23 mouse cellular contexts compared by ENCODE assay signal in genomic region chr11:61774551-61775149, GRCm38 (mm10). TPM values are rescaled to one million over a fixed set of nuclear protein-coding genes. Genes with fewer than 3 reads are reported as not detected.
DNase-seq lines count a peak whose midpoint lies in the region; ATAC-seq lines count a peak whose summit lies in the region.
"Had no signal": no experiment of that assay in that cellular context is flagged by ENCODE, and none has a peak within 500 bp of the region (broad histone marks: within the 10 kb centered on the region; RNA-seq: fewer than 3 reads in every experiment).

No protein-coding gene starts in this region.

- no peak for ATAC-seq in intestine, embryonic 15.5 days
- no peak for ATAC-seq in intestine, embryonic 16.5 days
- ATAC-seq: forebrain, embryonic 14.5 days had no signal

- no peak overlapping the region for H3K4me3 ChIP-seq in intestine, embryonic 15.5 days (replicated peaks)
- H3K4me3 ChIP-seq in intestine, embryonic 16.5 days (ENCODE audit: low read length): no peak overlapping the region
- H3K4me3 ChIP-seq in megakaryocyte, embryonic 14.5 days (replicated peaks): peak overlapping the region; percentile 21
- H3K4me3 ChIP-seq: heart, adult 2 months had no signal

- 84% methylated on average over 4 of the region's 4 CpGs for WGBS in intestine, embryonic 15.5 days
- 87% methylated on average over 4 of the region's 4 CpGs for WGBS in intestine, embryonic 16.5 days

- no peak overlapping the region for H3K9ac ChIP-seq in intestine, embryonic 15.5 days
- no peak overlapping the region for H3K9ac ChIP-seq in intestine, embryonic 16.5 days (ENCODE audit: low read depth, low read length)
- H3K9ac ChIP-seq: hindbrain, embryonic 14.5 days had no signal

- H3K4me2 ChIP-seq in intestine, embryonic 15.5 days (replicated peaks): no peak overlapping the region
- H3K4me2 ChIP-seq in intestine, embryonic 16.5 days (ENCODE audit: low read depth, low read length): no peak overlapping the region
- H3K4me2 ChIP-seq: hindbrain, embryonic 14.5 days had no signal

- DNase-seq in right cerebral cortex, adult 2 months (ENCODE audit: low spot score in 2 of 2): peak; percentile 51 to 63
- DNase-seq in right cerebral cortex, postnatal 25 days: no peak
- DNase-seq in layer of hippocampus, adult 8-10 months (ENCODE audit: low spot score in 2 of 2): peak; percentile 48 to 60
- DNase-seq in embryo, embryonic 10 days (ENCODE audit: low spot score): no peak
- no peak for DNase-seq in heart, adult 9 months (ENCODE audit: low spot score in 2 of 2)
- DNase-seq: adrenal gland, adult 2 months; cerebellum, adult 18-20 months; embryo, embryonic 11 days; heart, adult 2 months; heart, postnatal 10 days; kidney, adult 18-20 months; kidney, postnatal 36 days; thymus, adult 18-20 months had no signal

- H3K27me3 ChIP-seq in intestine, embryonic 15.5 days (replicated peaks): no peaks in the 10 kb centered on the region
- H3K27me3 ChIP-seq in intestine, embryonic 16.5 days (replicated peaks; ENCODE audit: control insufficient read depth, insufficient read depth, low read length): no peaks in the 10 kb centered on the region
- H3K27me3 ChIP-seq in megakaryocyte, embryonic 14.5 days (replicated peaks): no peaks in the 10 kb centered on the region

- H3K9me3 ChIP-seq in intestine, embryonic 15.5 days: no peaks in the 10 kb centered on the region
- no peaks in the 10 kb centered on the region for H3K9me3 ChIP-seq in intestine, embryonic 16.5 days (ENCODE audit: control insufficient read depth, low read length)
- H3K9me3 ChIP-seq in megakaryocyte, embryonic 14.5 days: no peaks in the 10 kb centered on the region
- H3K9me3 ChIP-seq: G1E had no signal

- H3K27ac ChIP-seq in intestine, embryonic 15.5 days: 0 out of 2 replicates have a peak overlapping the region, but pooled peaks have one; percentile 9
- no peak overlapping the region for H3K27ac ChIP-seq in intestine, embryonic 16.5 days (ENCODE audit: low read length)
- H3K27ac ChIP-seq: heart, adult 2 months; hindbrain, embryonic 14.5 days had no signal

- H3K36me3 ChIP-seq in intestine, embryonic 15.5 days: peaks cover 6% of the 10 kb centered on the region; the same call in 1 of the 2 replicates
- H3K36me3 ChIP-seq in intestine, embryonic 16.5 days (ENCODE audit: control insufficient read depth, insufficient read depth, low read length): no peaks in the 10 kb centered on the region
- peaks cover 51% of the 10 kb centered on the region for H3K36me3 ChIP-seq in megakaryocyte, embryonic 14.5 days (replicated peaks; ENCODE audit: low read length)

- no peaks in the 10 kb centered on the region for H3K4me1 ChIP-seq in intestine, embryonic 15.5 days (replicated peaks)
- H3K4me1 ChIP-seq in intestine, embryonic 16.5 days (ENCODE audit: control insufficient read depth, insufficient read depth, low read length): no peaks in the 10 kb centered on the region
- peaks cover 4% of the 10 kb centered on the region for H3K4me1 ChIP-seq in megakaryocyte, embryonic 14.5 days

RNA-seq across cellular contexts. Expression of gene Prpsap2, which starts 12.8 kb away (rescaled TPM):
- polyA plus RNA-seq in intestine, embryonic 15.5 days (2015; fragmentation: Nextera tagmentation; extraction: Ambion mirVana): 27.1 and 27.5 TPM in 2 replicates
- 25.0 and 26.3 TPM in 2 replicates for polyA plus RNA-seq in intestine, embryonic 16.5 days (2015; fragmentation: Nextera tagmentation; extraction: Ambion mirVana)
- 10 to 100 TPM; 45.1 to 52.9 (median 48.2) TPM for total RNA-seq in layer of hippocampus, adult 8-10 months (2022)
- 8.9 TPM in 1 of 2 replicates, not detected in the other for polyA plus RNA-seq in megakaryocyte, embryonic 14.5 days (2012; ENCODE audit: insufficient read depth, low replicate concordance)

RNA-seq across cellular contexts. Expression of gene Slc5a10, which starts 54.0 kb away (rescaled TPM):
- 0.13 TPM in 1 of 2 replicates, not detected in the other for polyA plus RNA-seq in intestine, embryonic 15.5 days (2015; fragmentation: Nextera tagmentation; extraction: Ambion mirVana)
- 0.07 and 0.11 TPM in 2 replicates for polyA plus RNA-seq in intestine, embryonic 16.5 days (2015; fragmentation: Nextera tagmentation; extraction: Ambion mirVana)
- under 1 TPM; 0.23 to 0.55 (median 0.41) TPM for total RNA-seq in layer of hippocampus, adult 8-10 months (2022)
- 0.12 TPM in 1 of 2 replicates, not detected in the other for polyA plus RNA-seq in megakaryocyte, embryonic 14.5 days (2012; ENCODE audit: insufficient read depth, low replicate concordance)
- total RNA-seq: G1E; gastrocnemius, adult 8-10 months; heart, adult 2 months; heart, postnatal 10 days; megakaryocyte progenitor cell, adult 5-6 weeks had no signal
- polyA plus RNA-seq: forebrain, embryonic 14.5 days; G1E; heart, adult 2 months; hindbrain, embryonic 14.5 days; liver, embryonic 16.5 days; neural tube, embryonic 14.5 days had no signal

Comparison
In these comparisons a context has a peak if more than half of its experiments do, and no peak if none do; other contexts are left out.
1. DNase-seq: peak in right cerebral cortex, adult 2 months (2 of 2) and layer of hippocampus, adult 8-10 months (2 of 2); none in right cerebral cortex, postnatal 25 days (single experiment), embryo, embryonic 10 days (single experiment) and heart, adult 9 months (0 of 2).